Mouse (Mus musculus): ENCODE results near the gene Fam102a. TPM values are rescaled to one million over a fixed set of nuclear protein-coding genes. Genes with fewer than 3 reads are reported as not detected.
A peak's percentile ranks its signal among the peaks of the same experiment; 100 is the strongest.

Fam102a gene
- polyA plus RNA-seq, 1 experiment from 2014 or later = 11.4 TPM

- 74% methylated on average over 20 of the region's 20 CpGs for WGBS
- H3K9ac ChIP-seq (ENCODE audit: low read length) = no peak overlapping the region
- H3K36me3 ChIP-seq (ENCODE audit: control insufficient read depth, insufficient read depth, low read length) = no peaks in the 10 kb centered on the region
- H3K4me1 ChIP-seq (replicated peaks; ENCODE audit: control insufficient read depth, insufficient read depth, low read length) = no peaks in the 10 kb centered on the region
- H3K27me3 ChIP-seq (replicated peaks; ENCODE audit: control insufficient read depth, insufficient read depth, low read length) = no peaks in the 10 kb centered on the region
- ATAC-seq (replicated peaks; ENCODE audit: low FRiP score, low TSS enrichment, low read depth) = no peak
- H3K9me3 ChIP-seq (ENCODE audit: control insufficient read depth, low read length) = no peaks in the 10 kb centered on the region
- H3K27ac ChIP-seq (ENCODE audit: low read depth) = no peak overlapping the region
- no peak overlapping the region for H3K4me3 ChIP-seq (ENCODE audit: low read depth, low read length)
- H3K4me2 ChIP-seq (ENCODE audit: low read length) = no peak overlapping the region
- no peak for DNase-seq (ENCODE audit: low spot score)
Measured at GRCm38 (mm10) chr2:32495185-32495726, 39.9 kb upstream of the Fam102a start.

- no peak for ATAC-seq (replicated peaks; ENCODE audit: low FRiP score, low TSS enrichment, low read depth)
- H3K27me3 ChIP-seq (replicated peaks; ENCODE audit: control insufficient read depth, insufficient read depth, low read length) = no peaks in the 10 kb centered on the region
- H3K9ac ChIP-seq (ENCODE audit: low read length) = no peak overlapping the region
- H3K4me1 ChIP-seq (replicated peaks; ENCODE audit: control insufficient read depth, insufficient read depth, low read length) = no peaks in the 10 kb centered on the region
- H3K9me3 ChIP-seq (ENCODE audit: control insufficient read depth, low read length) = no peaks in the 10 kb centered on the region
- H3K27ac ChIP-seq (ENCODE audit: low read depth) = no peak overlapping the region
- no peak overlapping the region for H3K4me2 ChIP-seq (ENCODE audit: low read length)
- H3K36me3 ChIP-seq (ENCODE audit: control insufficient read depth, insufficient read depth, low read length) = no peaks in the 10 kb centered on the region
- 67% methylated on average over 5 of the region's 5 CpGs for WGBS
- no peak overlapping the region for H3K4me3 ChIP-seq (ENCODE audit: low read depth, low read length)
- DNase-seq (ENCODE audit: low spot score) = no peak
Measured at GRCm38 (mm10) chr2:32496190-32496589, 38.9 kb upstream of the Fam102a start.

- no peak overlapping the region for H3K27ac ChIP-seq (ENCODE audit: low read depth)
- no peak overlapping the region for H3K4me2 ChIP-seq (ENCODE audit: low read length)
- H3K9ac ChIP-seq (ENCODE audit: low read length) = no peak overlapping the region
- 77% methylated on average over 4 of the region's 4 CpGs for WGBS
- H3K27me3 ChIP-seq (replicated peaks; ENCODE audit: control insufficient read depth, insufficient read depth, low read length) = no peaks in the 10 kb centered on the region
- no peaks in the 10 kb centered on the region for H3K9me3 ChIP-seq (ENCODE audit: control insufficient read depth, low read length)
- no peaks in the 10 kb centered on the region for H3K4me1 ChIP-seq (replicated peaks; ENCODE audit: control insufficient read depth, insufficient read depth, low read length)
- no peaks in the 10 kb centered on the region for H3K36me3 ChIP-seq (ENCODE audit: control insufficient read depth, insufficient read depth, low read length)
- ATAC-seq (replicated peaks; ENCODE audit: low FRiP score, low TSS enrichment, low read depth) = no peak
- no peak for DNase-seq (ENCODE audit: low spot score)
- H3K4me3 ChIP-seq (ENCODE audit: low read depth, low read length) = no peak overlapping the region
Measured at GRCm38 (mm10) chr2:32499365-32499764, 35.8 kb upstream of the Fam102a start.

- 70% methylated on average over 5 of the region's 5 CpGs for WGBS
- no peak for ATAC-seq (replicated peaks; ENCODE audit: low FRiP score, low TSS enrichment, low read depth)
- H3K4me3 ChIP-seq (ENCODE audit: low read depth, low read length) = no peak overlapping the region
- no peak overlapping the region for H3K4me2 ChIP-seq (ENCODE audit: low read length)
- H3K9ac ChIP-seq (ENCODE audit: low read length) = no peak overlapping the region
- no peaks in the 10 kb centered on the region for H3K27me3 ChIP-seq (replicated peaks; ENCODE audit: control insufficient read depth, insufficient read depth, low read length)
- no peaks in the 10 kb centered on the region for H3K4me1 ChIP-seq (replicated peaks; ENCODE audit: control insufficient read depth, insufficient read depth, low read length)
- no peak for DNase-seq (ENCODE audit: low spot score)
- H3K36me3 ChIP-seq (ENCODE audit: control insufficient read depth, insufficient read depth, low read length) = no peaks in the 10 kb centered on the region
- no peak overlapping the region for H3K27ac ChIP-seq (ENCODE audit: low read depth)
- H3K9me3 ChIP-seq (ENCODE audit: control insufficient read depth, low read length) = no peaks in the 10 kb centered on the region
Measured at GRCm38 (mm10) chr2:32500461-32500860, 34.7 kb upstream of the Fam102a start.

- Histone ChIP-seq H3K9ac (ENCODE audit: low read length) (no peak overlapping the region), H3K36me3 (ENCODE audit: control insufficient read depth, insufficient read depth, low read length) (no peaks in the 10 kb centered on the region), H3K27me3 (replicated peaks; ENCODE audit: control insufficient read depth, insufficient read depth, low read length) (no peaks in the 10 kb centered on the region), H3K4me3 (ENCODE audit: low read depth, low read length) (no peak overlapping the region), H3K4me1 (replicated peaks; ENCODE audit: control insufficient read depth, insufficient read depth, low read length) (no peaks in the 10 kb centered on the region), H3K9me3 (ENCODE audit: control insufficient read depth, low read length) (no peaks in the 10 kb centered on the region), H3K27ac (ENCODE audit: low read depth) (no peak overlapping the region), H3K4me2 (ENCODE audit: low read length) (no peak overlapping the region)
- ATAC-seq (replicated peaks; ENCODE audit: low FRiP score, low TSS enrichment, low read depth) (no peak), DNase-seq (ENCODE audit: low spot score) (no peak)
- WGBS = 61% methylated on average over 5 of the region's 5 CpGs
Measured at GRCm38 (mm10) chr2:32501754-32502324, 33.3 kb upstream of the Fam102a start.

- DNase-seq (ENCODE audit: low spot score) = no peak
- H3K4me1 ChIP-seq (replicated peaks; ENCODE audit: control insufficient read depth, insufficient read depth, low read length) = no peaks in the 10 kb centered on the region; the same call in 1 of the 2 replicates
- H3K4me2 ChIP-seq (ENCODE audit: low read length) = no peak overlapping the region
- no peaks in the 10 kb centered on the region for H3K9me3 ChIP-seq (ENCODE audit: control insufficient read depth, low read length)
- 85% methylated on average over 12 of the region's 12 CpGs for WGBS
- H3K27me3 ChIP-seq (replicated peaks; ENCODE audit: control insufficient read depth, insufficient read depth, low read length) = no peaks in the 10 kb centered on the region
- H3K27ac ChIP-seq (ENCODE audit: low read depth) = 0 out of 2 replicates have a peak overlapping the region, but pooled peaks have one; percentile 1
- H3K36me3 ChIP-seq (ENCODE audit: control insufficient read depth, insufficient read depth, low read length) = no peaks in the 10 kb centered on the region
- H3K9ac ChIP-seq (ENCODE audit: low read length) = no peak overlapping the region
- no peak for ATAC-seq (replicated peaks; ENCODE audit: low FRiP score, low TSS enrichment, low read depth)
- no peak overlapping the region for H3K4me3 ChIP-seq (ENCODE audit: low read depth, low read length)
Measured at GRCm38 (mm10) chr2:32502843-32503242, 32.3 kb upstream of the Fam102a start.

- no peak overlapping the region for H3K4me2 ChIP-seq (ENCODE audit: low read length)
- H3K4me3 ChIP-seq (ENCODE audit: low read depth, low read length) = no peak overlapping the region
- DNase-seq (ENCODE audit: low spot score) = no peak
- no peaks in the 10 kb centered on the region for H3K36me3 ChIP-seq (ENCODE audit: control insufficient read depth, insufficient read depth, low read length)
- no peaks in the 10 kb centered on the region for H3K9me3 ChIP-seq (ENCODE audit: control insufficient read depth, low read length)
- 27% methylated on average over 3 of the region's 3 CpGs for WGBS
- no peak for ATAC-seq (replicated peaks; ENCODE audit: low FRiP score, low TSS enrichment, low read depth)
- H3K4me1 ChIP-seq (replicated peaks; ENCODE audit: control insufficient read depth, insufficient read depth, low read length) = no peaks in the 10 kb centered on the region; the same call in 1 of the 2 replicates
- no peaks in the 10 kb centered on the region for H3K27me3 ChIP-seq (replicated peaks; ENCODE audit: control insufficient read depth, insufficient read depth, low read length)
- H3K9ac ChIP-seq (ENCODE audit: low read length) = no peak overlapping the region
- peak overlapping the region; percentile 27; the same call in 1 of the 2 replicates for H3K27ac ChIP-seq (ENCODE audit: low read depth)
Measured at GRCm38 (mm10) chr2:32503588-32503987, 31.5 kb upstream of the Fam102a start.

GRCm38 (mm10) chr2:32505536-32505935 lies 29.6 kb upstream of the Fam102a start:
- Histone ChIP-seq H3K9me3 (ENCODE audit: control insufficient read depth, low read length) (no peaks in the 10 kb centered on the region), H3K4me1 (replicated peaks; ENCODE audit: control insufficient read depth, insufficient read depth, low read length) (peaks cover 13% of the 10 kb centered on the region), H3K9ac (ENCODE audit: low read length) (no peak overlapping the region), H3K27me3 (replicated peaks; ENCODE audit: control insufficient read depth, insufficient read depth, low read length) (no peaks in the 10 kb centered on the region), H3K36me3 (ENCODE audit: control insufficient read depth, insufficient read depth, low read length) (no peaks in the 10 kb centered on the region), H3K4me3 (ENCODE audit: low read depth, low read length) (no peak overlapping the region), H3K4me2 (ENCODE audit: low read length) (no peak overlapping the region), H3K27ac (ENCODE audit: low read depth) (no peak overlapping the region)
- ATAC-seq (replicated peaks; ENCODE audit: low FRiP score, low TSS enrichment, low read depth) (no peak), DNase-seq (ENCODE audit: low spot score) (no peak)
- WGBS = 93% methylated on average over 2 of the region's 2 CpGs

Data from intestine, embryonic 14.5 days (tissue).